Mouse (Mus musculus): ENCODE measurements around the gene Tns1. TPM values are rescaled to one million over a fixed set of nuclear protein-coding genes. Genes with fewer than 3 reads are reported as not detected.

The Tns1 gene
- polyA plus RNA-seq, 1 experiment from 2014 or later, result 15.9 TPM

GRCm38 (mm10) chr1:74030901-74031360 is 93.3 kb downstream of the Tns1 start:
- Histone ChIP-seq H3K27me3 (ENCODE audit: poor library complexity, severe bottlenecking) (peaks cover 17% of the 10 kb centered on the region), H3K4me1 (peaks cover 80% of the 10 kb centered on the region), H3K4me3 (no peak overlapping the region), H3K36me3 (replicated peaks) (no peaks in the 10 kb centered on the region), H3K27ac (peak overlapping the region; percentile 78), H3K9me3 (no peaks in the 10 kb centered on the region)
- 27% methylated on average over 3 of the region's 3 CpGs for WGBS
- no peak for DNase-seq (ENCODE audit: extremely low spot score, low spot score)

- Histone ChIP-seq H3K36me3 (replicated peaks) (no peaks in the 10 kb centered on the region), H3K4me1 (peaks cover 80% of the 10 kb centered on the region), H3K27ac (peak overlapping the region; percentile 78; the same call in 1 of the 2 replicates), H3K27me3 (ENCODE audit: poor library complexity, severe bottlenecking) (peaks cover 11% of the 10 kb centered on the region), H3K9me3 (no peaks in the 10 kb centered on the region), H3K4me3 (no peak overlapping the region)
- DNase-seq (ENCODE audit: extremely low spot score, low spot score), result no peak
- 84% methylated on average over 1 of the region's 1 CpGs for WGBS
These were observed 94.0 kb downstream of the Tns1 start for GRCm38 (mm10) chr1:74030285-74030684.

GRCm38 (mm10) chr1:74029669-74030068 is 94.6 kb downstream of the Tns1 start:
- no peak overlapping the region for H3K27ac ChIP-seq

GRCm38 (mm10) chr1:74028881-74029266 is 95.4 kb downstream of the Tns1 start:
- H3K27me3 ChIP-seq (ENCODE audit: poor library complexity, severe bottlenecking), result no peaks in the 10 kb centered on the region
- peaks cover 84% of the 10 kb centered on the region for H3K4me1 ChIP-seq
- no peaks in the 10 kb centered on the region for H3K36me3 ChIP-seq (replicated peaks)
- H3K4me3 ChIP-seq, result no peak overlapping the region
- H3K9me3 ChIP-seq, result no peaks in the 10 kb centered on the region
- WGBS, result 92% methylated on average over 5 of the region's 5 CpGs
- H3K27ac ChIP-seq, result no peak overlapping the region
- DNase-seq (ENCODE audit: extremely low spot score, low spot score), result no peak

More at GRCm38 (mm10) chr1:74029669-74030068, 94.6 kb downstream of the Tns1 start:
- DNase-seq (ENCODE audit: extremely low spot score, low spot score), result no peak
- Histone ChIP-seq H3K36me3 (replicated peaks) (no peaks in the 10 kb centered on the region), H3K27me3 (ENCODE audit: poor library complexity, severe bottlenecking) (peaks cover 4% of the 10 kb centered on the region; the same call in 1 of the 2 replicates), H3K9me3 (no peaks in the 10 kb centered on the region), H3K4me3 (no peak overlapping the region), H3K4me1 (peaks cover 83% of the 10 kb centered on the region)
- WGBS, result 88% methylated on average over 3 of the region's 3 CpGs

GRCm38 (mm10) chr1:74028118-74028880 is 96.0 kb downstream of the Tns1 start:
- H3K36me3 ChIP-seq (replicated peaks), result no peaks in the 10 kb centered on the region
- no peaks in the 10 kb centered on the region for H3K9me3 ChIP-seq
- H3K27ac ChIP-seq, result peak overlapping the region; percentile 76
- no peaks in the 10 kb centered on the region for H3K27me3 ChIP-seq (ENCODE audit: poor library complexity, severe bottlenecking)
- peaks cover 86% of the 10 kb centered on the region for H3K4me1 ChIP-seq
- H3K4me3 ChIP-seq, result no peak overlapping the region
- no peak for DNase-seq (ENCODE audit: extremely low spot score, low spot score)
- 83% methylated on average over 13 of the region's 13 CpGs for WGBS

GRCm38 (mm10) chr1:74027559-74028091 is 96.6 kb downstream of the Tns1 start:
- no peak overlapping the region for H3K4me3 ChIP-seq
- peak; percentile 30 for DNase-seq (ENCODE audit: extremely low spot score, low spot score)
- peak overlapping the region; percentile 76 for H3K27ac ChIP-seq
- no peaks in the 10 kb centered on the region for H3K9me3 ChIP-seq
- 59% methylated on average over 11 of the region's 11 CpGs for WGBS
- no peaks in the 10 kb centered on the region for H3K27me3 ChIP-seq (ENCODE audit: poor library complexity, severe bottlenecking)
- H3K4me1 ChIP-seq, result peaks cover 82% of the 10 kb centered on the region
- H3K36me3 ChIP-seq (replicated peaks), result no peaks in the 10 kb centered on the region

GRCm38 (mm10) chr1:74026703-74027195 is 97.5 kb downstream of the Tns1 start:
- H3K27ac ChIP-seq, result no peak overlapping the region; the same call in 1 of the 2 replicates
- no peaks in the 10 kb centered on the region for H3K27me3 ChIP-seq (ENCODE audit: poor library complexity, severe bottlenecking)
- WGBS, result 82% methylated on average over 9 of the region's 9 CpGs
- no peaks in the 10 kb centered on the region for H3K36me3 ChIP-seq (replicated peaks)
- H3K4me1 ChIP-seq, result peaks cover 77% of the 10 kb centered on the region
- no peaks in the 10 kb centered on the region for H3K9me3 ChIP-seq
- H3K4me3 ChIP-seq, result no peak overlapping the region
- no peak for DNase-seq (ENCODE audit: extremely low spot score, low spot score)

GRCm38 (mm10) chr1:74025651-74026226 is 98.5 kb downstream of the Tns1 start:
- DNase-seq (ENCODE audit: extremely low spot score, low spot score), result no peak
- H3K4me1 ChIP-seq, result peaks cover 66% of the 10 kb centered on the region
- WGBS, result 55% methylated on average over 4 of the region's 4 CpGs

GRCm38 (mm10) chr1:74025227-74025626 is 99.0 kb downstream of the Tns1 start:
- no peak overlapping the region for H3K4me3 ChIP-seq
- H3K9me3 ChIP-seq, result no peaks in the 10 kb centered on the region
- peaks cover 61% of the 10 kb centered on the region for H3K4me1 ChIP-seq
- DNase-seq (ENCODE audit: extremely low spot score, low spot score), result no peak
- no peaks in the 10 kb centered on the region for H3K27me3 ChIP-seq (ENCODE audit: poor library complexity, severe bottlenecking)
- H3K27ac ChIP-seq, result peak overlapping the region; percentile 54
- H3K36me3 ChIP-seq (replicated peaks), result no peaks in the 10 kb centered on the region
- 63% methylated on average over 6 of the region's 6 CpGs for WGBS

More at GRCm38 (mm10) chr1:74025651-74026226, 98.5 kb downstream of the Tns1 start:
- no peaks in the 10 kb centered on the region for H3K27me3 ChIP-seq (ENCODE audit: poor library complexity, severe bottlenecking)
- H3K27ac ChIP-seq, result peak overlapping the region; percentile 54; the same call in 1 of the 2 replicates
- H3K36me3 ChIP-seq (replicated peaks), result no peaks in the 10 kb centered on the region
- no peak overlapping the region for H3K4me3 ChIP-seq
- H3K9me3 ChIP-seq, result no peaks in the 10 kb centered on the region

- H3K27me3 ChIP-seq (ENCODE audit: poor library complexity, severe bottlenecking), result no peaks in the 10 kb centered on the region
- 58% methylated on average over 10 of the region's 10 CpGs for WGBS
- peaks cover 56% of the 10 kb centered on the region for H3K4me1 ChIP-seq
- no peaks in the 10 kb centered on the region for H3K9me3 ChIP-seq
- no peak overlapping the region for H3K4me3 ChIP-seq
- DNase-seq (ENCODE audit: extremely low spot score, low spot score), result no peak
- H3K27ac ChIP-seq, result peak overlapping the region; percentile 54
- no peaks in the 10 kb centered on the region for H3K36me3 ChIP-seq (replicated peaks)
These were observed 99.6 kb downstream of the Tns1 start for GRCm38 (mm10) chr1:74024452-74025190.

- Histone ChIP-seq H3K4me3 (no peak overlapping the region), H3K27me3 (ENCODE audit: poor library complexity, severe bottlenecking) (no peaks in the 10 kb centered on the region), H3K36me3 (replicated peaks) (no peaks in the 10 kb centered on the region), H3K4me1 (peaks cover 41% of the 10 kb centered on the region), H3K9me3 (no peaks in the 10 kb centered on the region), H3K27ac (no peak overlapping the region)
- WGBS, result 89% methylated on average over 3 of the region's 3 CpGs
- no peak for DNase-seq (ENCODE audit: extremely low spot score, low spot score)
These were observed 101.3 kb downstream of the Tns1 start for GRCm38 (mm10) chr1:74022998-74023397.

- Histone ChIP-seq H3K4me3 (no peak overlapping the region), H3K27ac (no peak overlapping the region), H3K9me3 (no peaks in the 10 kb centered on the region), H3K36me3 (replicated peaks) (no peaks in the 10 kb centered on the region), H3K27me3 (ENCODE audit: poor library complexity, severe bottlenecking) (no peaks in the 10 kb centered on the region), H3K4me1 (peaks cover 36% of the 10 kb centered on the region)
- no peak for DNase-seq (ENCODE audit: extremely low spot score, low spot score)
- WGBS, result 79% methylated on average over 5 of the region's 5 CpGs
These were observed 101.7 kb downstream of the Tns1 start for GRCm38 (mm10) chr1:74022536-74022935.
